Mouse (Mus musculus) B cell, adult 67 days (primary cell): ENCODE results near the gene Klk15. TPM values are rescaled to one million over a fixed set of nuclear protein-coding genes. Genes with fewer than 3 reads are reported as not detected.

ENCODE experiments used
- total RNA-seq, 2 experiments: library from RNA; stranded (reverse); gene quantifications; 4 replicates each; pipeline ENCODE4 v1.2.4; 2023

Klk15 gene
- total RNA-seq, result not detected

GRCm38 (mm10) chr7:43933440-43933839 lies at the start of gene Klk15:
Gene Klk15, plus strand, starts transcription at chr7:43933740.

DNA sequence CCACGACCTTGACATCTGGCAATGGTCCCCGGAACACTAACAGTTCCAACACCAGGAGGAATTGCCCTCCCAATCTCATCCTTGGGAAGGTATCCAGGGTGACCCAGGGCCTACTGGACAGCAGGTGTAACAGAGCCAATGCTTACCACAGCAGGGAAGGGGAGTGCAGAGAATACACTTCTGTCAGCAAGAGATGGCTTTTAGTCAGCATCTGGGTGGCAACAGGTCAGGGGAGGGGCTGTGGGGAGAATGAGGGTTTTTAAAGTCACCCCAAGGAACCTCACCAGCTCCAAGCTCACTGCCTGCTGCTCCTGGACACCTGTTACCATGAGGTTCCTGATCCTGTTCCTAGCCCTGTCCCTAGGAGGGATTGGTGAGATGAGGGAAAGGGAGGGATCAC lies 16.8 kb downstream of the Klk15 start, which contains the start of gene Klk1b8:
TSS of gene Klk1b8 (plus strand) at position 301 of the 400 bp plus-strand sequence.

GRCm38 (mm10) chr7:43966451-43966850 lies 32.9 kb downstream of the Klk15 start, which contains the start of gene Klk1b1:
Gene Klk1b1, plus strand, starts transcription at chr7:43966751.

DNA sequence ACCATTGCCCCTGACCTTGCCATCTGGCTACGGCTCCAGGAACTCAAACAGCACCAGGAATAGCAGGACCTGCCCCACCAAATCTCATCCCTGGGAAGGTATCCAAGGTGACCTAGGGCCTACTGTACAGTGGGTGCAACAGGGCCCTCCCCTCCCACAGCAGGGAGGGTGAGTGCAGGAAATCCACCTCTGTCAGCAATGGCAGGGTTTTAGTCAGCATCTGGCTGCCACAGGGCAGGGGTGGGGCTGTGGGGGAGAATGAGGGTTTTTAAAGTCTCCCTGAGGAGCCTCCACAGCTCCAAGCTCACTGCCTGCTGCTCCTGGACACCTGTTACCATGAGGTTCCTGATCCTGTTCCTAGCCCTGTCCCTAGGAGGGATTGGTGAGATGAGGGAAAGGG lies 42.2 kb downstream of the Klk15 start, which contains the start of gene Klk1b9:
TSS of gene Klk1b9 (plus strand) at position 301 of the 400 bp plus-strand sequence.

Other genes starting within 250 kb of the Klk15 start
- gene Klk14, start 243.3 kb upstream of the Klk15 start, total RNA-seq, result not detected
- not detected for gene Klk13, start 221.2 kb upstream of the Klk15 start, total RNA-seq
- not detected for gene Klk12, start 164.8 kb upstream of the Klk15 start, total RNA-seq
- gene Klk11, start 159.1 kb upstream of the Klk15 start, total RNA-seq, result not detected
- gene Klk10, start 152.7 kb upstream of the Klk15 start, total RNA-seq, result not detected
- not detected for gene Klk9, start 141.8 kb upstream of the Klk15 start, total RNA-seq
- gene Klk8, start 136.2 kb upstream of the Klk15 start, total RNA-seq, result 1 to 10 TPM; 2.6 to 5.1 TPM
- under 1 TPM in 1 of 2 experiments, not detected in 1; 0.38 TPM for gene Klk7, start 122.4 kb upstream of the Klk15 start, total RNA-seq
- not detected for gene Klk6, start 109.2 kb upstream of the Klk15 start, total RNA-seq
- gene Klk5, start 91.8 kb upstream of the Klk15 start, total RNA-seq, result not detected
- not detected for gene Klk4, start 52.6 kb upstream of the Klk15 start, total RNA-seq
- gene Klk1b8, start 16.9 kb downstream of the Klk15 start, total RNA-seq, result not detected
- not detected for gene Klk1b1, start 33.0 kb downstream of the Klk15 start, total RNA-seq
- gene Klk1b9, start 42.3 kb downstream of the Klk15 start, total RNA-seq, result not detected
- gene Klk1b11, start 62.1 kb downstream of the Klk15 start, total RNA-seq, result not detected
- gene Klk1b26, start 78.4 kb downstream of the Klk15 start, total RNA-seq, result not detected
- gene Klk1b27, start 118.5 kb downstream of the Klk15 start, total RNA-seq, result not detected
- not detected for gene Klk1b21, start 168.6 kb downstream of the Klk15 start, total RNA-seq
- gene Klk1b22, start 178.9 kb downstream of the Klk15 start, total RNA-seq, result not detected
- not detected for gene Klk1b16, start 203.0 kb downstream of the Klk15 start, total RNA-seq